Mouse (Mus musculus): ENCODE measurements around the gene Slc25a33. TPM values are rescaled to one million over a fixed set of nuclear protein-coding genes. Genes with fewer than 3 reads are reported as not detected.
A peak's percentile ranks its signal among the peaks of the same experiment; 100 is the strongest.

Slc25a33 gene
- polyA plus RNA-seq, 1 experiment from 2014 or later: 14.2 TPM

GRCm38 (mm10) chr4:149710510-149710909, 63.6 kb downstream of the Slc25a33 start:
- H3K27ac ChIP-seq (ENCODE audit: low read length): no peak overlapping the region
- H3K9ac ChIP-seq (replicated peaks; ENCODE audit: low read length): no peak overlapping the region; the same call in 1 of the 2 replicates
- peak; percentile 85 for ATAC-seq (ENCODE audit: low FRiP score, low TSS enrichment)
- no peaks in the 10 kb centered on the region for H3K27me3 ChIP-seq (ENCODE audit: insufficient read depth, low read length)
- peaks cover 9% of the 10 kb centered on the region for H3K36me3 ChIP-seq (ENCODE audit: insufficient read depth, low read length)
- H3K4me1 ChIP-seq (ENCODE audit: insufficient read depth, low read length): no peaks in the 10 kb centered on the region
- no peak overlapping the region for H3K4me3 ChIP-seq (ENCODE audit: low read length)
- H3K9me3 ChIP-seq (ENCODE audit: low read length): no peaks in the 10 kb centered on the region
- H3K4me2 ChIP-seq (replicated peaks; ENCODE audit: low read depth, low read length): no peak overlapping the region
- 19% methylated on average over 5 of the region's 5 CpGs for WGBS

DNA sequence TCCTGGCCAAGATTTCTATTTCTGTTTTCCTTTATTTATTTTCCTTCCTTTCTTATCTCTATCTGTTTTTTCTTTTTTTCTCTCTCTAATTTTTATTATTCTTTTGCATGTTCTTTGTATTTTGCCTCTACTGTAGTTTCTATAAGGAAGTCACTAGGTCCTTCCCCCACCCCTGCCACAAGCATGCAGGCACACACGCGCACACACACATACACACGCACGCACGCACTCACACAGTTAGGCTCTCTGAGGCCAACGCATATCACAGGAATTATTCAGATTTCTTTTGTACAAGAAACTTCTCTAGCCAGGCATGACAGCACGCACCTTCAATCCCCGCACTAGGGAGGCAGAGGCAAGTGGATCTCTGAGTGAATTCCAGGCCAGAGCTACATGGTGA, 68.1 kb downstream of the Slc25a33 start:
- Histone ChIP-seq H3K9me3 (ENCODE audit: low read length) (no peaks in the 10 kb centered on the region), H3K4me3 (ENCODE audit: low read length) (no peak overlapping the region), H3K4me1 (ENCODE audit: insufficient read depth, low read length) (peaks cover 5% of the 10 kb centered on the region), H3K27ac (ENCODE audit: low read length) (no peak overlapping the region), H3K27me3 (ENCODE audit: insufficient read depth, low read length) (no peaks in the 10 kb centered on the region), H3K9ac (replicated peaks; ENCODE audit: low read length) (no peak overlapping the region), H3K4me2 (replicated peaks; ENCODE audit: low read depth, low read length) (no peak overlapping the region), H3K36me3 (ENCODE audit: insufficient read depth, low read length) (no peaks in the 10 kb centered on the region)
- 91% methylated on average over 8 of the region's 8 CpGs for WGBS
- no peak for ATAC-seq (ENCODE audit: low FRiP score, low TSS enrichment)

- Histone ChIP-seq H3K27me3 (ENCODE audit: insufficient read depth, low read length) (no peaks in the 10 kb centered on the region), H3K4me1 (ENCODE audit: insufficient read depth, low read length) (peaks cover 5% of the 10 kb centered on the region), H3K27ac (ENCODE audit: low read length) (no peak overlapping the region), H3K4me3 (ENCODE audit: low read length) (no peak overlapping the region), H3K9me3 (ENCODE audit: low read length) (no peaks in the 10 kb centered on the region), H3K36me3 (ENCODE audit: insufficient read depth, low read length) (no peaks in the 10 kb centered on the region), H3K4me2 (replicated peaks; ENCODE audit: low read depth, low read length) (no peak overlapping the region), H3K9ac (replicated peaks; ENCODE audit: low read length) (no peak overlapping the region)
- no peak; the same call in 1 of the 2 replicates for ATAC-seq (ENCODE audit: low FRiP score, low TSS enrichment)
- 53% methylated on average over 7 of the region's 7 CpGs for WGBS
These were observed 68.8 kb downstream of the Slc25a33 start for GRCm38 (mm10) chr4:149705298-149705697.

GRCm38 (mm10) chr4:149702210-149702979, 71.7 kb downstream of the Slc25a33 start, which contains the start of gene Pik3cd:
Pik3cd (minus strand) TSS chr4:149702571.
- peak within 1 kb of the TSS; percentile 15; the same call in 1 of the 2 replicates for H3K4me2 ChIP-seq (replicated peaks; ENCODE audit: low read depth, low read length)

DNA sequence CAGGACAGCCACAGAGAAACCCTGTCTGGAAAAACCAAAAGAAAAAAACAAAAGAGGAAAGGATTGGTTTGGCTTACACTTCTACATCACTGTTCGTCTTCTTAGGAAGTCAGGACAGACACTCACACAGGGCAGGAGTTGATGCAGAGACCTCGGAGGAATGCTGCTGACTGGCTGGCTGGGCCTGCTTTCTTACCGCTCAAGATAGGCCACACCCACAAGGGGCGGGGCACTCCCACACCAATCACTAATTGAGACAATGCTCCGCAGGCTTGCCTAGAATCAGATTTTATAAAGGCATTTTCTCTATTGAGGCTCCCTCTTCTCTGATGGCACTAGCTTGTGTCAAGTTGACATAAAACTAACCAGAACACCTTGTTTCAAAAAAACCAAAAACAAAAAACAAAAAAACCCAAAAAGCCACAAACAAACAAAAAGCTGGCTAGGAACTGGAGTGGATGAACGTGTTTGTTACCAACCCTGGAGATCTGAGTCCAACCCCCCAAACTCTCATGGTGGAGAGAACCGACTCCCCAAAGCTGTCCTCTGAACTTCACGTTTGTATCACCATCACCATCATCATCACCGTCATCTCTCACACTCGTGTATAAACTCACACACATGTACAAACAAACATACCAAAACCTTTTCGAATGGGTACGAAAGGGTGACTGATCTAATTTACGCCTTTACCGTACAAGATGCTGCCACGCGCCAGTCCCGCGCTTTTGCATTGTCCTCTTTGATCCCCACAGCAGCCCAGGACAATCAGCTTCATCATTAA, 72.5 kb downstream of the Slc25a33 start:
- 65% methylated on average over 18 of the region's 18 CpGs for whole genome bisulfite sequencing
- Histone ChIP-seq H3K9me3 (ENCODE audit: low read length) (no peaks in the 10 kb centered on the region), H3K4me2 (replicated peaks; ENCODE audit: low read depth, low read length) (no peak overlapping the region), H3K4me3 (ENCODE audit: low read length) (no peak overlapping the region), H3K9ac (replicated peaks; ENCODE audit: low read length) (no peak overlapping the region), H3K27ac (ENCODE audit: low read length) (no peak overlapping the region), H3K4me1 (ENCODE audit: insufficient read depth, low read length) (peaks cover 17% of the 10 kb centered on the region), H3K36me3 (ENCODE audit: insufficient read depth, low read length) (no peaks in the 10 kb centered on the region), H3K27me3 (ENCODE audit: insufficient read depth, low read length) (no peaks in the 10 kb centered on the region)
- ATAC-seq (ENCODE audit: low FRiP score, low TSS enrichment): no peak

More at GRCm38 (mm10) chr4:149702210-149702979, 71.7 kb downstream of the Slc25a33 start, which contains the start of gene Pik3cd:
- Histone ChIP-seq H3K36me3 (ENCODE audit: insufficient read depth, low read length) (no peaks in the 10 kb centered on the region), H3K27ac (ENCODE audit: low read length) (no peak within 1 kb of the TSS; the same call in 1 of the 2 replicates), H3K4me1 (ENCODE audit: insufficient read depth, low read length) (peaks cover 17% of the 10 kb centered on the region), H3K9ac (replicated peaks; ENCODE audit: low read length) (no peak within 1 kb of the TSS), H3K4me3 (ENCODE audit: low read length) (no peak within 1 kb of the TSS), H3K27me3 (ENCODE audit: insufficient read depth, low read length) (no peaks in the 10 kb centered on the region), H3K9me3 (ENCODE audit: low read length) (no peaks in the 10 kb centered on the region)
- WGBS: 38% methylated on average over 19 of the region's 19 CpGs
- ATAC-seq (ENCODE audit: low FRiP score, low TSS enrichment): no peak

DNA sequence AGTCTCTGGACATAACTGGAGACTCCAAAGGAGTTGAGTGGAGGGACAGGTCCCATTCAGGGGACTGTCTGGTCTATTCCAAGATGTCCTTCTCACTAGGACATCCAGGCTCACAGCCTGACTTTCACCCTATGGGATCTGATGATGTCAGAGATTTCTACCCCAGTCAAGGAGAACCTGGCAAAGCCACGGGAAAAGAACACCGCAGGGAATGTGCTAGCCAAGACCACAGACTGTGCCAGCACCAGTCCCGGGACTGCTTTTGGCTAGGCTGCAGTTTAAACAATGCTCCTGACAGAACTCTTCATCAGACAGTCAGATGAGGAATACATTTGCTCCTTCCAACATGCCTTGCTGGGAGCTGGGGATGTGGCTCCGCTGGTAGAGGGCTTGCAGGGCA, 74.1 kb downstream of the Slc25a33 start:
- Histone ChIP-seq H3K4me3 (ENCODE audit: low read length) (no peak overlapping the region), H3K27ac (ENCODE audit: low read length) (no peak overlapping the region), H3K27me3 (ENCODE audit: insufficient read depth, low read length) (no peaks in the 10 kb centered on the region), H3K9me3 (ENCODE audit: low read length) (no peaks in the 10 kb centered on the region), H3K4me2 (replicated peaks; ENCODE audit: low read depth, low read length) (no peak overlapping the region), H3K36me3 (ENCODE audit: insufficient read depth, low read length) (no peaks in the 10 kb centered on the region), H3K9ac (replicated peaks; ENCODE audit: low read length) (no peak overlapping the region), H3K4me1 (ENCODE audit: insufficient read depth, low read length) (peaks cover 26% of the 10 kb centered on the region)
- 89% methylated on average over 4 of the region's 4 CpGs for WGBS
- ATAC-seq (ENCODE audit: low FRiP score, low TSS enrichment): no peak

DNA sequence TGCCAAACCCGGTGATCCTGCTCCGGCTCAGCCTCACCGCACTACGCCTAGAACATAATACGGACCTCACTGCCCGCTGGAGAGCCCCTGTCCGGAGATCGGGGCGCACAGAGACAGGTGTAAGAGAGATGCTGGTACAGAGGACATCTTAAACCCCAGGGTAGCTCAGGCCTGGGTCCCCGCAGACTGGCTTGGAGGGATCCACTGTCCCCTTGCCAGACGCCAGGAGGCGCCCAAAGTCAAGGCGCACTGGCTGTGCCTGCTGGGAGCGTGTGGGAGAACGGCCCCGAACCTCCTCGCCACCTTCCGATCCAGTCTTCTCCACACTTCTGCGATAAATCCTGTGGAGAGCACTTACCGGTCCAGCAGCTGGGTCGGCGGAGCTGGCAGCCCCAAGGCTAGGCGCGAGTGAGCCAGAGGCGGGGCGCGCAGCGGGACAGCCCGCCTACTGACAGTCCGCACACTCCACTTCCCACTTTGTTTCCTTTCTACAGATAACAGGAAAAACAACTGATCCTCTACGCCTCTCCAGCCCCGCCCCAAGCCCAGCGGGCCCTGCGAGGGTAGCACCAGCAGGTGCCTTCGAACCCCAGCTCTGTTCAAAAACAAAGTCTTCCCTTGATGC, 75.8 kb downstream of the Slc25a33 start:
- H3K4me2 ChIP-seq (replicated peaks; ENCODE audit: low read depth, low read length): peak overlapping the region; percentile 81
- H3K4me1 ChIP-seq (ENCODE audit: insufficient read depth, low read length): peaks cover 26% of the 10 kb centered on the region
- H3K9me3 ChIP-seq (ENCODE audit: low read length): no peaks in the 10 kb centered on the region
- peak; percentile 76 for ATAC-seq (ENCODE audit: low FRiP score, low TSS enrichment)
- H3K36me3 ChIP-seq (ENCODE audit: insufficient read depth, low read length): no peaks in the 10 kb centered on the region
- no peaks in the 10 kb centered on the region for H3K27me3 ChIP-seq (ENCODE audit: insufficient read depth, low read length)
- 1% methylated on average over 35 of the region's 35 CpGs for WGBS
- peak overlapping the region; percentile 56 for H3K4me3 ChIP-seq (ENCODE audit: low read length)
- H3K9ac ChIP-seq (replicated peaks; ENCODE audit: low read length): peak overlapping the region; percentile 73
- peak overlapping the region; percentile 12; the same call in 1 of the 2 replicates for H3K27ac ChIP-seq (ENCODE audit: low read length)

DNA sequence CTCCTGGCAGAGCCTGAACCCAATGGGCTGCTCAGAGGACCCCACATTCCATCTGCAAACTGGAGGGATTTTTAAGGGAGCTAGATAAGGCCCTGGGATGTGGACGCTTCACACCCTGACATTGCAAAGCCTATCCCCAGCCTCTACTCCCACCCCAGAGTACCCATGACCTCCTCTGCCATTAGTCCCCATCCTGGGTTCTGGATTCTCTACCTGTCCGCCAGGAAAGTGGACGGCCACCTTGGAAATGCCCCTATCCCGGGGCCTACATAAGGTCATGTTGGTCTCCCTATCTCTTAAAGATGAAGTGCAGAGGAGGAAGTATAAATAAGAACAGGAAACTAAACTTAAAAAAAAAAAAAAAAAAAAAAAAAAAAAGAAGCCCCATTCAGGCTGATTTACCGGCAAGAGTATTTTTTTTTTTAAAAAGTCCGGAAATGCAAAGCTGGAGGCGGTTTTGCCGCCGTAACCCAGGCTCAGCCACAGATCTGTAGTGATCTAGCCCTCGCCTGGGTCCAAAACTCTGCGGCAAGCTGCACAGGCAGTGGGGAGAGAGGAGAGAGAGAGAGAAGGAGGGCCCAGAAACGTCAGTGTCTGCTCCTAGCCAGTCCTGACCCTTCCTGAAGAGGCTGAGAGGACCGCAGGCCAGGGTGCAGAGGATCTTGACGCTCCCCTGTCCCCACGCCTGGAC, 76.4 kb downstream of the Slc25a33 start:
- 23% methylated on average over 15 of the region's 15 CpGs for WGBS
- H3K4me2 ChIP-seq (replicated peaks; ENCODE audit: low read depth, low read length): peak overlapping the region; percentile 81
- H3K4me3 ChIP-seq (ENCODE audit: low read length): peak overlapping the region; percentile 56
- no peaks in the 10 kb centered on the region for H3K27me3 ChIP-seq (ENCODE audit: insufficient read depth, low read length)
- H3K36me3 ChIP-seq (ENCODE audit: insufficient read depth, low read length): no peaks in the 10 kb centered on the region
- H3K4me1 ChIP-seq (ENCODE audit: insufficient read depth, low read length): peaks cover 25% of the 10 kb centered on the region
- peak; percentile 32; the same call in 1 of the 2 replicates for ATAC-seq (ENCODE audit: low FRiP score, low TSS enrichment)
- no peaks in the 10 kb centered on the region for H3K9me3 ChIP-seq (ENCODE audit: low read length)
- H3K9ac ChIP-seq (replicated peaks; ENCODE audit: low read length): peak overlapping the region; percentile 73
- H3K27ac ChIP-seq (ENCODE audit: low read length): peak overlapping the region; percentile 12; the same call in 1 of the 2 replicates

All from kidney, embryonic 16.5 days (tissue).